Mouse (Mus musculus) left cerebral cortex, postnatal 10 days (tissue): ENCODE results near the gene Gm16381. TPM values are rescaled to one million over a fixed set of nuclear protein-coding genes. Genes with fewer than 3 reads are reported as not detected.
"Not testable (repeated sequence)": the region's sequence is repeated elsewhere in the genome, so short reads cannot be mapped to it uniquely, and the experiment has no call there.

Source experiments
- DNase-seq, 2 experiments: peaks; one replicate each; pipeline ENCODE4 v3.0.0; 2021 to 2022; ENCODE audit warnings: low spot score in 2 of 2, mixed read lengths in 1 of 2; ENCODE audit errors: extremely low spot score in 1 of 2
- intact Hi-C: fragments of 180-260 bp; cut with DNase I; formaldehyde crosslinking; loops from one replicate; pipeline ENCODE4 v1.15.1; 2025
- total RNA-seq, 2 experiments: library from RNA; stranded (reverse); gene quantifications; 2 replicates each; pipeline ENCODE4 v1.2.3; 2021

Gm16381 gene
- total RNA-seq, result not detected

GRCm38 (mm10) chr12:87644520-87644919, at the start of gene Gm16381:
Gene Gm16381, minus strand, starts transcription at chr12:87644620.
- DNase-seq, intact Hi-C loops: not testable (repeated sequence)

DNA sequence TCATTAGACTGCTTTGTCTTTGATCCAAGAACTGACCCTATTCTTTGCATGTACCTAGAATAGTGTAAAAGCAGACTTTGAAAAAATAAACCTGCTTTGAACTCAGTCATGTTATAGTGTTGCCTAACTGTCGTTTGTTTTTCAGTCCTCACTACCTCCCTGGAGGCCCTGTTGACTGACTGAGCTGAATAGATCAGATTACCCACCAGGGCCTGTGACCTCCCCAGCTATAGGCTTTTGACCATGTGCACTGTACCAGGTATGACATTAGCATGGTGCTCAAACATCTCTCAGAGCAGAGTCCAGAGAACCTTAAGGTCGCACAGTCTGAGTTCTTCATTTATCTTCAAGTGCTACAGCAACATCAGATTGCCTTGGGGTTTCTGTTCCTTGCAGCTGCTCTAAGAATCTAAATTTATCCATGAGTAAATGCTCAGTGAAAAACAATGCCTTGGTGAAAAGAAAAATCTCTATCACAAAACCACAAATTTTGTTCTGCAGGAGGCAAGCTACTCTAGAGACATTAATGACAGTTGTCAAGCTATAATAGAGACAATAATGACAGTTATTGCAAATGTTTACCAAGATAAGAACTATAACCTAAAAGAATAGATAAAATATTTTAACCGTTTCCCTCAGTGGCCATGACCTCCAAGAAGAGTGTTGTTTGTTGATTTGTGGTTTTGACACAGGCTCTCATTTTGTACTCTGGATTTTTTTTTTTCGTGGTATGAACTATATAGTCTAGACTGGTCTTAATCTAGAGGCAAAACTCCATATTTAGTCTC, 8.7 kb upstream of the Gm16381 start:
- intact Hi-C loops, DNase-seq: not testable (repeated sequence)

GRCm38 (mm10) chr12:87618569-87618968, 25.9 kb downstream of the Gm16381 start, which contains the start of gene Gm4027:
Gene Gm4027, plus strand, starts transcription at chr12:87618869.
- intact Hi-C loops, DNase-seq: not testable (repeated sequence)

GRCm38 (mm10) chr12:87602388-87602787, 42.0 kb downstream of the Gm16381 start, which contains the start of gene Oog1:
Gene Oog1, plus strand, starts transcription at chr12:87602688.
- intact Hi-C loops, DNase-seq: not testable (repeated sequence)

DNA sequence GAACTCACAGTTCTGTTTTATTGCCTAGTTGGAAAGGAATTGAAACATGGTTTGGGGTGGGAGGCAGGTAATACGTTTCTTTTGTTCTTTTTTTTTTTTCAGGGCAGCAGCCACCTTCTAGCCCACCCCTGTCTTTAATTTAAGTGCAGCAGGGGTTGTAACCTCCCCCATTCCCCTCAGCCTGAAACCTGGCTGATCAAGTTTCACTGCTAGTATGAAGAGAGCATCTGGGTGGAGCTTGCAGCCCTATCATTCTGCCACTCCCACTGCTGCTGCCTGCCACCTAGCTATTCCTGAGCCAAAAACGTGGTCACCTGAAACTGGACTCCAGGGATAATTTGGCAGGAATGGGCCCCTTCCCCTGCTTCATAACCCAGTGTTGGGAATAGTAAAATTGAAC, 43.0 kb downstream of the Gm16381 start:
- intact Hi-C loops, DNase-seq: not testable (repeated sequence)

Other genes starting within 250 kb of the Gm16381 start
- gene Slirp, start 200.7 kb downstream of the Gm16381 start, total RNA-seq, result 10 to 100 TPM; 89.7 to 95.3 TPM
- 10 to 100 TPM; 19.3 to 19.6 TPM for gene Alkbh1, start 200.6 kb downstream of the Gm16381 start, total RNA-seq
- gene Snw1, start 172.3 kb downstream of the Gm16381 start, total RNA-seq, result 10 to 100 TPM; 44.9 to 48.5 TPM
- gene Gm5788, start 149.9 kb downstream of the Gm16381 start, total RNA-seq, result not detected
- gene Gm8300, start 130.3 kb downstream of the Gm16381 start, total RNA-seq, result not detected
- not detected for gene Oog1, start 41.9 kb downstream of the Gm16381 start, total RNA-seq
- gene Gm4027, start 25.8 kb downstream of the Gm16381 start, total RNA-seq, result not detected
- not detected for gene Gm21319, start 131.1 kb upstream of the Gm16381 start, total RNA-seq
- gene Gm21936, start 150.9 kb upstream of the Gm16381 start, total RNA-seq, result not detected
- not detected for gene BB287469, start 172.0 kb upstream of the Gm16381 start, total RNA-seq
- not detected for gene Gm2001, start 197.7 kb upstream of the Gm16381 start, total RNA-seq
- not detected for gene Gm2016, start 229.5 kb upstream of the Gm16381 start, total RNA-seq